Mouse (Mus musculus) CH12.LX (cell line): ENCODE measurements around the gene Asic4. TPM values are rescaled to one million over a fixed set of nuclear protein-coding genes. Genes with fewer than 3 reads are reported as not detected.

Experiments used
- DNase-seq: peaks from one replicate; pipeline ENCODE4 v3.0.0-alpha.2; 2013; ENCODE audit errors: extremely low read depth
- H3K27ac ChIP-seq: 2 replicates; pipeline ENCODE4 v1.5.1; 2012; ENCODE audit warnings: low read depth, mild to moderate bottlenecking, control low read depth, moderate library complexity; ENCODE audit not compliant: insufficient read depth
- H3K27me3 ChIP-seq: replicated peaks from 2 replicates; pipeline ENCODE3; 2012; ENCODE audit warnings: inconsistent platforms
- H3K36me3 ChIP-seq, 2 experiments: replicated peaks in 1 of 2; 2 replicates each; pipeline versions ENCODE3 to v1.6.1; 2012; ENCODE audit warnings: inconsistent platforms in 1 of 2, low read length in 1 of 2, mild to moderate bottlenecking in 1 of 2, mixed read lengths in 1 of 2, moderate library complexity in 1 of 2; ENCODE audit not compliant: control insufficient read depth in 1 of 2, insufficient read depth in 1 of 2
- H3K4me1 ChIP-seq, 2 experiments: 2 replicates each; pipeline ENCODE4 v1.6.1; 2012; ENCODE audit warnings: inconsistent platforms in 1 of 2, moderate library complexity in 1 of 2; ENCODE audit not compliant: insufficient read depth in 2 of 2, control insufficient read depth in 1 of 2
- H3K4me2 ChIP-seq: 2 replicates; pipeline ENCODE4 v1.6.1; 2012; ENCODE audit warnings: low read depth, mild to moderate bottlenecking, control low read depth; ENCODE audit not compliant: poor library complexity, insufficient read depth, severe bottlenecking
- H3K4me3 ChIP-seq, 3 experiments: fragments of 150-350 bp in 1 of 3; sonication (generic) in 1 of 3; replicated peaks in 1 of 3; 2 replicates each; pipeline versions ENCODE3 to v1.5.1; 2011 to 2012; ENCODE audit warnings: low read depth in 2 of 3, low read length in 2 of 3, mild to moderate bottlenecking in 2 of 3, moderate library complexity in 2 of 3, control low read depth in 1 of 3, improper control_type of control experiment in 1 of 3, inconsistent platforms in 1 of 3, mixed read lengths in 1 of 3; ENCODE audit not compliant: poor library complexity in 1 of 3
- H3K79me2 ChIP-seq: replicated peaks from 2 replicates; pipeline ENCODE4 v1.6.1; 2012; ENCODE audit warnings: mild to moderate bottlenecking, moderate library complexity; ENCODE audit not compliant: control insufficient read depth, poor library complexity, insufficient read depth, severe bottlenecking; ENCODE audit errors: extremely low read depth
- H3K9ac ChIP-seq: 2 replicates; pipeline ENCODE4 v1.6.1; 2012; ENCODE audit warnings: low read depth, mild to moderate bottlenecking, control low read depth, moderate library complexity; ENCODE audit not compliant: insufficient read depth
- H3K9me3 ChIP-seq: replicated peaks from 2 replicates; pipeline ENCODE3; 2012; ENCODE audit warnings: low read length, inconsistent platforms, mixed read lengths
- BHLHE40 ChIP-seq: IDR thresholded peaks from 2 replicates; pipeline ENCODE4 v1.6.1; 2011; ENCODE audit warnings: mild to moderate bottlenecking, low read depth, low read length, improper control_type of control experiment
- CHD1 ChIP-seq: IDR thresholded peaks from 2 replicates; pipeline ENCODE4 v1.6.1; 2012; ENCODE audit warnings: low read depth, low read length, improper control_type of control experiment, inconsistent platforms
- E2F4 ChIP-seq: IDR thresholded peaks from 2 replicates; pipeline ENCODE4 v1.6.1; 2011; ENCODE audit warnings: low read depth, low read length, improper control_type of control experiment; ENCODE audit not compliant: insufficient replicate concordance
- GABPA ChIP-seq: IDR thresholded peaks from 2 replicates; pipeline ENCODE4 v1.6.1; 2012; ENCODE audit warnings: low read depth, low read length, improper control_type of control experiment, inconsistent platforms; ENCODE audit not compliant: insufficient replicate concordance
- IRF4 ChIP-seq: IDR thresholded peaks from 2 replicates; pipeline ENCODE4 v1.6.1; 2014; ENCODE audit warnings: low read depth, mild to moderate bottlenecking, inconsistent platforms, low read length, improper control_type of control experiment
- MAZ ChIP-seq: IDR thresholded peaks from 2 replicates; pipeline ENCODE4 v1.6.1; 2012; ENCODE audit warnings: low read depth, mild to moderate bottlenecking, inconsistent platforms, low read length, improper control_type of control experiment, moderate library complexity
- MXI1 ChIP-seq: IDR thresholded peaks from 2 replicates; pipeline ENCODE4 v1.6.1; 2011; ENCODE audit warnings: mild to moderate bottlenecking, low read depth, low read length, improper control_type of control experiment
- MYC ChIP-seq: IDR thresholded peaks from 2 replicates; pipeline ENCODE4 v1.6.1; 2011; ENCODE audit warnings: low read depth, mild to moderate bottlenecking, improper control_type of control experiment, low read length
- POLR2A ChIP-seq: IDR thresholded peaks from 2 replicates; pipeline ENCODE4 v1.6.1; 2011; ENCODE audit warnings: low read depth, mild to moderate bottlenecking, improper control_type of control experiment, low read length
- POLR2AphosphoS2 ChIP-seq: IDR thresholded peaks from 2 replicates; pipeline ENCODE4 v1.6.1; 2011; ENCODE audit warnings: low read depth, low read length, improper control_type of control experiment
- RAD21 ChIP-seq: IDR thresholded peaks from 2 replicates; pipeline ENCODE4 v1.6.1; 2011; ENCODE audit warnings: low read depth, mild to moderate bottlenecking, low read length, improper control_type of control experiment, moderate library complexity
- RCOR1 ChIP-seq: conservative IDR thresholded peaks from 2 replicates; pipeline ENCODE4 v1.6.1; 2012; ENCODE audit warnings: low read depth, mild to moderate bottlenecking, inconsistent platforms, low read length, improper control_type of control experiment
- TCF12 ChIP-seq: IDR thresholded peaks from 2 replicates; pipeline ENCODE4 v1.6.1; 2014; ENCODE audit warnings: low read depth, mild to moderate bottlenecking, inconsistent platforms, low read length, improper control_type of control experiment
- UBTF ChIP-seq: IDR thresholded peaks from 2 replicates; pipeline ENCODE4 v1.6.1; 2012; ENCODE audit warnings: low read depth, mild to moderate bottlenecking, inconsistent platforms, low read length, improper control_type of control experiment, moderate library complexity
- USF1 ChIP-seq: IDR thresholded peaks from 2 replicates; pipeline ENCODE4 v1.6.1; 2014; ENCODE audit warnings: low read depth, mild to moderate bottlenecking, inconsistent platforms, low read length, improper control_type of control experiment
- ZC3H11A ChIP-seq: IDR thresholded peaks from 2 replicates; pipeline ENCODE4 v1.6.1; 2012; ENCODE audit warnings: low read depth, mild to moderate bottlenecking, inconsistent platforms, low read length, improper control_type of control experiment
- ZMIZ1 ChIP-seq: IDR thresholded peaks from 2 replicates; pipeline ENCODE4 v1.6.1; 2012; ENCODE audit warnings: low read depth, mild to moderate bottlenecking, inconsistent platforms, low read length, improper control_type of control experiment
- dilution Hi-C: fragments of 300-500 bp; cut with MboI; formaldehyde crosslinking; loops from 2 replicates; pipeline ENCODE4 v1.14.3; 2020; ENCODE audit warnings: low sequenced_read_pairs; ENCODE audit not compliant: extremely low pct_unique_long_range_greater_than_20kb, extremely low pct_ligation_motif_present
- in situ Hi-C: fragments of 300-500 bp; cut with MboI; formaldehyde crosslinking; loops from 3 replicates; pipeline ENCODE4 v1.14.3; 2019; ENCODE audit warnings: low sequenced_read_pairs, low pct_ligation_motif_present, low pct_unique_long_range_greater_than_20kb, mixed read lengths
- polyA plus RNA-seq: library from polyadenylated mRNA; unstranded; fragments of >175 nt; gene quantifications from 2 replicates; pipeline ENCODE4 v1.2.1, GENCODE M21; 2012; ENCODE audit warnings: low read depth; ENCODE audit not compliant: insufficient read length
- total RNA-seq, 2 experiments: library from RNA; depleted of rRNA; stranded (reverse); fragments of 300-350 nt in 1 of 2; fragments of >200 nt in 1 of 2; gene quantifications; 2 replicates each; pipeline ENCODE4 v1.2.3; 2012 to 2014

Asic4 gene
- total and polyA plus RNA-seq, 3 experiments, result not detected

DNA sequence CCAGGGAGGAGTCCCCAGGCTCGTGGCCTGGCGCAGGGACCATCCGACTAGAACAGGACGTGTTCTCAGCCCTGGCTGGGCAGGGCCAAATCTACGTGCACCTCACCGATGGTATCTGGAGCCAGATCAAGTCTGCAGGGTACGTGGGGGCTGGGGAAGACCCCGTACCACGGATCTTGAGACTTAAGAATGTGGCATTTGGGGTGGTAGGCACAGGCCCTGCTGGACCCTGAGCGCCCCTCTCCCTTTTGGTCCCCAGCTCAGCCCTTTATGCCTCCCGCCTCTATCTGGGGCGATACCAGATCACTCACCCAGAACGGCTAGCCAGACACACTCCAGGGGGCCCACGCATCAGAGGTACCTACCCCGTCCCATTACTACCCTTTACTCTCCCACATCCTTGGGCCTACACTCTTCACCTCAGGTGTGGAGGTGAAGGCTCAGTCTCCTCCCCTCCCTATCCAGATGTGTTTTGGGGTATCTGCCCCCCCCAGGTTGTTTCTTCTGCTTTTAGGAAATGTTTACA is 8.7 kb upstream of the Asic4 start:
- H3K4me3 ChIP-seq, result no peak overlapping the region
- in situ Hi-C loops (no loop called here), dilution Hi-C loops (no loop called here)
- H3K4me1 ChIP-seq, result peaks cover 6 to 18% of the 10 kb centered on the region in 2 experiments
- H3K4me2 ChIP-seq, result no peak overlapping the region
- H3K9me3 ChIP-seq, result no peaks in the 10 kb centered on the region
- H3K27me3 ChIP-seq, result peaks cover 5% of the 10 kb centered on the region
- no peak overlapping the region for H3K27ac ChIP-seq
- H3K79me2 ChIP-seq, result peaks cover 3% of the 10 kb centered on the region
- peaks cover 34 to 66% of the 10 kb centered on the region in 2 experiments for H3K36me3 ChIP-seq
- no peak for TF ChIP-seq IRF4
- TF ChIP-seq RAD21, result no peak
- no peak for TF ChIP-seq USF1
- no peak for TF ChIP-seq TCF12
- TF ChIP-seq POLR2A, result no peak
- no peak for TF ChIP-seq CHD1
- TF ChIP-seq ZC3H11A, result no peak
- no peak for DNase-seq
- no peak overlapping the region for H3K9ac ChIP-seq

DNA sequence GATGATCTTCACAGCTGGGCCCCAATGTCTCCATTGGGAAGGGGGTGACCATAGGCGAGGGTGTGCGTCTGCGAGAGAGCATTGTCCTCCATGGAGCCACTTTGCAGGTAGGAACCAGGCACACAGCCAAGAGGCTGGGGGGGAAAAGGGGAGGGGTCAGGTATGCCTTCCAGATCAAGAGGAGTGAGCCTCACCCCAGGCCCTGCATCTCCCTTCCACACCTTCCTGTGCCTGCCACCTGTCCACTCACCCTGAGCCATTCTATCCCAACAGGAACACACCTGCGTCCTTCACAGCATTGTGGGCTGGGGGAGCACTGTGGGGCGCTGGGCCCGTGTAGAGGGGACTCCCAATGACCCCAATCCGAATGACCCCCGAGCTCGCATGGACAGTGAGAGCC is 8.1 kb upstream of the Asic4 start:
- Histone ChIP-seq H3K4me3 (no peak overlapping the region), H3K9ac (no peak overlapping the region), H3K9me3 (no peaks in the 10 kb centered on the region), H3K27me3 (peaks cover 11% of the 10 kb centered on the region), H3K27ac (no peak overlapping the region), H3K79me2 (no peaks in the 10 kb centered on the region), H3K36me3 (peaks cover 34 to 66% of the 10 kb centered on the region in 2 experiments), H3K4me1 (peaks cover 8 to 18% of the 10 kb centered on the region in 2 experiments), H3K4me2 (no peak overlapping the region)
- dilution Hi-C loops, result no loop called here
- DNase-seq, result no peak
- in situ Hi-C loops, result no loop called here
- TF ChIP-seq UBTF (no peak), RCOR1 (no peak), TCF12 (no peak), BHLHE40 (no peak), POLR2AphosphoS2 (no peak), MYC (no peak), MXI1 (no peak), GABPA (no peak), USF1 (no peak)

DNA sequence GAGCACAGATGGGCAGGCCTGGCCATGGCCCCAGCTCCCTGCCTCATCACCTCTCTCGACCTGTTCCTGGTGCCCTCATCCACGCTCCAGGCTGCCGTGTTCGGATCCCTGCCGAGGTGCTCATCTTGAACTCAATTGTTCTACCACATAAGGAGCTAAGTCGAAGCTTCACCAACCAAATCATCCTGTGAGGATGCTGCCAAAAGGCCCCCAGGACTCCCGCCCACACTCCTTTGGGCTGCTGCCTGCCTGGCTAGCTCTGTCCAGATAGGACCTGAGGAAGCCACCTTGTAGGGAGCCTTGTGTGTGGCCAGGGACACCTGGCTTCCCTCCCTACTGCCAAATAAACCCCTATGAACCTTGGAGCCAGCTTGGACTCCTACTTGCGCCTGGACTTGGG is 7.4 kb upstream of the Asic4 start:
- Histone ChIP-seq H3K27me3 (peaks cover 17% of the 10 kb centered on the region), H3K36me3 (peaks cover 34 to 61% of the 10 kb centered on the region in 2 experiments), H3K4me3 (no peak overlapping the region), H3K9ac (no peak overlapping the region), H3K9me3 (no peaks in the 10 kb centered on the region), H3K27ac (no peak overlapping the region), H3K4me1 (peaks cover 12 to 18% of the 10 kb centered on the region in 2 experiments; a peak in 3 of 4 replicates), H3K4me2 (no peak overlapping the region), H3K79me2 (no peaks in the 10 kb centered on the region)
- in situ Hi-C loops (no loop called here), dilution Hi-C loops (no loop called here)
- TF ChIP-seq ZMIZ1, result no peak
- TF ChIP-seq E2F4, result no peak
- TF ChIP-seq MAZ, result no peak
- DNase-seq, result no peak
